Mouse (Mus musculus) heart, embryonic 11.5 days (tissue): Measurements from ENCODE around the gene Sla2. TPM values are rescaled to one million over a fixed set of nuclear protein-coding genes. Genes with fewer than 3 reads are reported as not detected.

Experiments
- ATAC-seq: fragments of 200-750 bp; cut with Nextera tagmentation; replicated peaks from 2 replicates; pipeline ENCODE4 v1.8.0; 2017; ENCODE audit warnings: moderate library complexity; ENCODE audit not compliant: insufficient number of reproducible peaks, low FRiP score, low TSS enrichment
- H3K27ac ChIP-seq: fragments of 300-500 bp; sonication (generic); 2 replicates; pipeline ENCODE4 v1.5.1; 2014; ENCODE audit warnings: mild to moderate bottlenecking, low read depth, low read length
- H3K27me3 ChIP-seq: fragments of 300-500 bp; sonication (generic); 2 replicates; pipeline ENCODE4 v1.6.1; 2014; ENCODE audit warnings: mild to moderate bottlenecking, low read length, mixed read lengths; ENCODE audit not compliant: control insufficient read depth, insufficient read depth
- H3K36me3 ChIP-seq: fragments of 300-500 bp; sonication (generic); 2 replicates; pipeline ENCODE4 v1.6.1; 2014; ENCODE audit warnings: mild to moderate bottlenecking, low read length, moderate library complexity, mixed read lengths; ENCODE audit not compliant: control insufficient read depth, insufficient read depth
- H3K4me1 ChIP-seq: fragments of 300-500 bp; sonication (generic); 2 replicates; pipeline ENCODE4 v1.6.1; 2014; ENCODE audit warnings: low read length; ENCODE audit not compliant: control insufficient read depth, insufficient read depth
- H3K4me2 ChIP-seq: fragments of 300-500 bp; sonication (generic); 2 replicates; pipeline ENCODE4 v1.6.1; 2014; ENCODE audit warnings: mild to moderate bottlenecking, moderate library complexity
- H3K4me3 ChIP-seq: fragments of 300-500 bp; sonication (generic); 2 replicates; pipeline ENCODE4 v1.5.1; 2014; ENCODE audit warnings: low read depth, low read length
- H3K9ac ChIP-seq: fragments of 300-500 bp; sonication (generic); 2 replicates; pipeline ENCODE4 v1.6.1; 2014; ENCODE audit warnings: mild to moderate bottlenecking, low read depth, low read length, moderate library complexity
- H3K9me3 ChIP-seq: fragments of 300-500 bp; sonication (generic); replicated peaks from 2 replicates; pipeline ENCODE4 v1.6.1; 2016; ENCODE audit warnings: low read length; ENCODE audit not compliant: control insufficient read depth
- WGBS: fragments of 180-500 bp; shearing (Covaris S2); extraction: QIAGEN DNeasy Blood & Tissue Kit; methylation state at CpG from one replicate; pipeline ENCODE4 v1.1.7; 2014; ENCODE audit not compliant: insufficient replicate concordance; 5-methylcytosine and 5-hydroxymethylcytosine counted together
- polyA plus RNA-seq: library from polyadenylated mRNA; unstranded; fragments of >200 nt; fragmentation: Nextera tagmentation; extraction: Ambion mirVana; gene quantifications from 2 replicates; pipeline ENCODE4 v1.2.1, GENCODE M21; 2014

The Sla2 gene
- polyA plus RNA-seq, 1 experiment from 2014 or later, result 1.1 TPM

DNA sequence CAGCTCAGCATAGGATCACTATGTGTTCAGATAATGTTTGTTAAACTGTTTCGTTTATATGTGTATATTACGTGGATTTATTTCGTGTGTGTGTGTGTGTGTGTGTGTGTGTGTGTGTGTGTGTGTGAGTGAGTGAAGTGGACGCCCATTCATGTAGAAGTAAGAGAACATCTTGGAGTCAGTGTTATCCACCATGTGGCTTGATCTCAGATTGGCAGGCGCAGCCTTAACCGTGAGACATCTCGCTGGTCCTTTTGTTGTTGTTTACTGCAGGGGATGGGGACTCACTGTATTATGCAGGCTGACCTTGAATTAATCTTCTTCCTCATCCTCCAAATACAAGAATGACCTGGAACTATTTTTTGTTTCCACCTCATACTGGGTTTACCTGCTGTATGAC is 17.4 kb downstream of the Sla2 start:
- no peak for ATAC-seq
- no peaks in the 10 kb centered on the region for H3K9me3 ChIP-seq
- no peak overlapping the region for H3K4me3 ChIP-seq
- WGBS, result 89% methylated on average over 7 of the region's 7 CpGs
- no peak overlapping the region for H3K9ac ChIP-seq
- peaks cover 23% of the 10 kb centered on the region for H3K36me3 ChIP-seq
- H3K4me1 ChIP-seq, result peaks cover 6% of the 10 kb centered on the region; the same call in 1 of the 2 replicates
- H3K27ac ChIP-seq, result no peak overlapping the region
- H3K27me3 ChIP-seq, result no peaks in the 10 kb centered on the region
- H3K4me2 ChIP-seq, result no peak overlapping the region

DNA sequence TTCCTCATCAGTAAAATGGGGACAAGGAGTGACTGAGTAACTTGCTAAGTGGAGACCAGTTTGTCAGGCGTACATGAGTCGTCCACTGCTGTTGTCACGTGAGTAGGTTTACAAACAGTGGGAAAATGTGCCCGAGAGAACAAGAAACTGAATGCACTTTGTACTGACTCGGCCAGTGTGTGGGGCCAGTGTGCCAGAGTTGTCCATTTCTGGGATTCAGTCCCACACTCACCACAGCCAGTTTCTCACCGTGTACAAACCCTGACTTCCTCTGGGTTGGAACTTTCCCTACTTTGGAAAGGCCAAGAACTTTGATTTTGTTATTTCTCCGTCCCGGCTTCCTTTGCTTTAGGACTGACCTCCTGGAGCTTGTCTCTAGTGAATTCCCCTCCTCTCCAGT is 18.0 kb downstream of the Sla2 start:
- Histone ChIP-seq H3K9me3 (no peaks in the 10 kb centered on the region), H3K9ac (no peak overlapping the region), H3K36me3 (peaks cover 18% of the 10 kb centered on the region), H3K4me1 (peaks cover 11% of the 10 kb centered on the region; the same call in 1 of the 2 replicates), H3K4me3 (no peak overlapping the region), H3K27ac (no peak overlapping the region), H3K4me2 (no peak overlapping the region), H3K27me3 (no peaks in the 10 kb centered on the region)
- no peak for ATAC-seq
- 83% methylated on average over 8 of the region's 8 CpGs for WGBS

DNA sequence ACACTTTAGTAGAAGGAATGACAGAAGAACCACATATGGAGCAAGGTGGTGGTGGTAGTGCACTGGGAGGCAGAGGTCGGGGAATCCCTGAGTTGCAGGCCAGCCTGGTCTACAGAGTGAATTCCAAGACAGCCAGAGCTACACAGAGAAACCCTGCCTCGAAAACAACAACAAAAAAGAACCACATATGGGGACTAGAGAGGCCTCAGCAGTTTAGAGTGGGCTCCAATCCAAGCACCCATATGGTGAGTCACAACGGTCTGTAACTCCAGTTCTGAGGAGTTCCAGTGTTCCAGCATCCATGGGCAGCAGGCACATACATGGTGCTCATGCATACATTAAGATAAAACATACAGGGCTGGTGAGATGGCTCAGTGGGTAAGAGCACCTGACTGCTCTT is 22.5 kb downstream of the Sla2 start:
- Histone ChIP-seq H3K9ac (peak overlapping the region; percentile 93; the same call in 1 of the 2 replicates), H3K4me3 (peak overlapping the region; percentile 73), H3K27ac (peak overlapping the region; percentile 93; the same call in 1 of the 2 replicates), H3K4me1 (peaks cover 6% of the 10 kb centered on the region; the same call in 1 of the 2 replicates), H3K36me3 (peaks cover 13% of the 10 kb centered on the region; the same call in 1 of the 2 replicates), H3K9me3 (no peaks in the 10 kb centered on the region), H3K27me3 (no peaks in the 10 kb centered on the region), H3K4me2 (peak overlapping the region; percentile 76)
- 82% methylated on average over 3 of the region's 3 CpGs for WGBS
- ATAC-seq, result no peak

DNA sequence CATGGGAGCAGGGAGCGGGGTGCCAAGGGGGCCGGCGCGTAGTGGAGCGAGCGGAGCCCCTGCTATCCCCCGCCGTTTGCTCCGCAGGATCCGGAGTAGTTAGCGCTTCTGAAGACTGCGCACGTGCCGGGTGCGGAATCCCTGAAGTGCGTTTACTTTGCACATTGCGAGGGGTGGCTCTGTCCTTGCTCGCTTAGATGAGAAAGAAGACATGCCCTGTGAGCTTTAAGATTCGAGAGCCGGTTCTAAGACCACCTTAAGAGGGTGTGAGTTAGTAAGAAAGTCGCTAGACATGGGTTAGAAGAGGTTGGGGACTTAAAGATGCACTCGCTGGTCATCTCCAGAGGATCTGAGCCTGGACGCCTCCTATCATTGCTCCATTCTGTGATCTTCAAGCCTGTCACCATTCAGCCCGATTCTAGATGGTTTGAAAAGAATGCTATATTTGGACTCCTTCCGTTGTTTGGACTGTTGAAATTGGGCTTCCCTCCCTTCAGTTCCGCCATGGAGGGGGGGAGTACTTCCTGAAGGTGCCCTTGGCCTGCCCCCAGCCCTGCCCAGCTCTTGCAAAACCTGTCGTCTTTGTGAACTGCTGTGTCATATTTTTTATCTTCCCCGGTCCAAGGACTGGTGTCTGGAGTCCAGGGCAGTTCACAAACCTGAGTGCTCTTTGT is 23.4 kb downstream of the Sla2 start:
- Histone ChIP-seq H3K4me3 (peak overlapping the region; percentile 73), H3K4me2 (peak overlapping the region; percentile 76), H3K36me3 (peaks cover 7% of the 10 kb centered on the region; the same call in 1 of the 2 replicates), H3K9ac (peak overlapping the region; percentile 93), H3K4me1 (peaks cover 6% of the 10 kb centered on the region; the same call in 1 of the 2 replicates), H3K27me3 (no peaks in the 10 kb centered on the region), H3K9me3 (no peaks in the 10 kb centered on the region), H3K27ac (peak overlapping the region; percentile 93)
- under 1% methylated on average over 28 of the region's 28 CpGs for WGBS
- 0 out of 2 replicates have a peak, but pooled peaks have one; percentile 20 for ATAC-seq

DNA sequence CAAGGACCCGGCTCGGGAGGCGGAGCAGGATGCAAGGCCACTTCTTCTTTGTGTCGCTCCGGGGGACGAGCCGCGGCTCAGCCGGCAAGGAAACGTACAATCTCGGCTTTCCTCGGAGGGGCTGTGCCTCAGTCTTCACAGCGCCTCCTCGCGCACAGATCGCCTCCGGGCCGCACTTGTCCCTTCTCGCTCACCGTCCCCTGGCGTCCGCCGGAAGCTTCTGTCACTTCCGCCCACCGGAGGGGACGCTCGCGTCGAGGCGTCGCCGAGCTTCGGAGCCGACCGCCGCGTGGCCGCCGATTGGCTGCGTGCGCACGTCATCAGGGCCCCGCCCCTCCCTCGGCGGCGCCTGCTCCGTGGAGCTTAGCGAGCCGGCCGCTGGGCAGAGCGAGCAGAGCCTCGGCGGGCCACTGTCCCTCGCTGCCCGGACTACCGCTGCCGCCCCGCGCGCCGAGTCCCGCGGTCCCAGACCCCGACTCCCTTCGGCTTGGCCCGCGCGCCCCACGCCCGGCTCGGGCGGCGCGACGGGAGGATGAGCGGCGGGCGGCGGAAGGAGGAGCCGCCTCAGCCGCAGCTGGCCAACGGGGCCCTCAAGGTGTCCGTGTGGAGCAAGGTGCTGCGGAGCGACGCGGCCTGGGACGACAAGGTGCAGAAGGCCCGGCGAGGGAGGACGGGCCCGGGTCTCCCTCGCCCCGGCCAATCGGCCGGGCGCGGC is 24.1 kb downstream of the Sla2 start, which contains the start of gene Rab5if:
Gene Rab5if, plus strand, starts transcription at position 357 of the 715 bp plus-strand sequence.
- peak within 1 kb of the TSS; percentile 76 for H3K4me2 ChIP-seq
- peak within 1 kb of the TSS; percentile 93 for H3K9ac ChIP-seq
- no peaks in the 10 kb centered on the region for H3K27me3 ChIP-seq
- H3K9me3 ChIP-seq, result no peaks in the 10 kb centered on the region
- peak within 1 kb of the TSS; percentile 93 for H3K27ac ChIP-seq
- 0 out of 2 replicates have a peak, but pooled peaks cover 10% of the 10 kb centered on the region for H3K36me3 ChIP-seq
- peaks cover 9% of the 10 kb centered on the region; the same call in 1 of the 2 replicates for H3K4me1 ChIP-seq
- ATAC-seq, result peak; percentile 95
- WGBS, result under 1% methylated on average over 83 of the region's 98 CpGs
- H3K4me3 ChIP-seq, result peak within 1 kb of the TSS; percentile 73

DNA sequence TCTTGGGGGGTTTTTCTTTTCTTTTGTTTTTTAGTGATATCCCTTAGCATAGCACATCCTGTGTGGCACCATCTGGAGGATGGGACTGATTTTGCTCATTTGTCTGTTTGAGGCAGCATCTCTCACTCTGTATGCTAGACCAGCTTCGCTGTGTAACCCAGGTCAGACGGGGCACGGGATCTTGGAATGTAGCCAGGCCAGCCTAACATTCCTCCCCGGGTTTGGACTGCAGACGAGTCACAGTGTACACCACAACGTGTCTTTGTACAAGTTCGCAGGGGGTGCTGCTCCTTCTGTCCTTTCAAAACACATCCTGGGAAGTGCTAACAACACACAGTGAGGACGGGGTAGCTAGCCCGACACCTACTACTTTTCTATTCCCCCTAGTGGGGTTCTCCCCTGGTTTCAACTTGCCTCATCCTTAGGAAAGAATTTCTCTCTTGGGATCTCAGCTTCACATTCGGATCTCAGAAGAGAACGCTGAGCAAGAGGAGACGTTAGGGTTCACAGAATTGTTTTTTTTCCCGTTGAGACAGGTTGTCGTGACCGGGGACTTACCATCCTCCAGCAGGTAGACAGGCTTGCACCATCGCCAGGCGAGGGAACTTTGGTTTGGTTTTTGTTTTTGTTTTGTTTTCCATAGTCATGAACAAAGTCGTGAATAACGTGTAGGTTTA is 24.8 kb downstream of the Sla2 start:
- Histone ChIP-seq H3K4me3 (peak overlapping the region; percentile 73), H3K9ac (peak overlapping the region; percentile 84), H3K4me2 (peak overlapping the region; percentile 76), H3K27me3 (no peaks in the 10 kb centered on the region), H3K36me3 (0 out of 2 replicates have a peak, but pooled peaks cover 10% of the 10 kb centered on the region), H3K27ac (peak overlapping the region; percentile 93), H3K4me1 (peaks cover 13% of the 10 kb centered on the region; the same call in 1 of the 2 replicates), H3K9me3 (no peaks in the 10 kb centered on the region)
- no peak for ATAC-seq
- WGBS, result under 1% methylated on average over 19 of the region's 19 CpGs

DNA sequence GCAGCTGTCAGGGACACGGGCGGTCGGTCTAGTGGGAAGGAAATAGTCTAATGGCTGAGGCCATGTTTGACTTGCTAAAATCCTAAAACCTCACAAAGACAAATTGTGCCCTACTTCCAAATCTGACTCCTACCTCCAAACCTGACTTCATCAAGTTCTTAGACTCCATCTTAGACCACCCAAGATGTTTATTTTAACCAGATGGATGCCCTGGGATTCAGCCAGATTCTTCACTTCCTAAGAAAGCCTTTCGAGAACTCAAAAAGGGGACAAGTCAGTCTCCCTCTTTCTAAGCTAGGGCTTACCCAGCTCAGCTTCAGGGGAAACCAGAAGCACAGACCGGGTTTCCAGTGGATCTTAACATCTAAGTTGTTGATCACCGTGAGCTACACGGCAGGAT is 28.3 kb downstream of the Sla2 start:
- H3K4me1 ChIP-seq, result peaks cover 13% of the 10 kb centered on the region; the same call in 1 of the 2 replicates
- H3K27ac ChIP-seq, result no peak overlapping the region
- no peaks in the 10 kb centered on the region for H3K9me3 ChIP-seq
- H3K36me3 ChIP-seq, result peaks cover 7% of the 10 kb centered on the region; the same call in 1 of the 2 replicates
- no peaks in the 10 kb centered on the region for H3K27me3 ChIP-seq
- 84% methylated on average over 7 of the region's 7 CpGs for WGBS
- H3K9ac ChIP-seq, result no peak overlapping the region
- H3K4me2 ChIP-seq, result no peak overlapping the region
- H3K4me3 ChIP-seq, result no peak overlapping the region
- no peak for ATAC-seq

DNA sequence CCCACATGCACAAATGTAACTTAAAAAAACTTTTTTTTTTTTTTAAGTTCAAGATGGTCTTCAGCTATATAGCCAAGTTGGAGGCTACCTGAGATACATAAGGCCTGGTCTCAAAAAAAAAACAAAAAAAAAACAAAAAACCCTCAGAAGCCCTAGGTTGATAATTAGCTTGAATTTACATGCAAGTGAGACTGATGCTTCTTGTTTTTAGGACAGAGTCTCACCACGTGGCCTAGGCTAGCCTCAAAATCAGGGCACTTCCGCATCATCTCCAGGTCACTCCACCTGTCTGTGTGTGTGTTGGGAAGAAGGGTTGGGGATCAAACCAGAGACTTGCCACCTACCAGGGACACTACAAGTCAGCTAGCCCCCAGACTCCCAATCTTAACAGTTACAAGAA is 29.2 kb downstream of the Sla2 start, which contains the start of gene 4930518I15Rik:
Gene 4930518I15Rik, minus strand, starts transcription at position 112 of the 400 bp plus-strand sequence.
- H3K27me3 ChIP-seq, result no peaks in the 10 kb centered on the region
- H3K9ac ChIP-seq, result no peak within 1 kb of the TSS
- ATAC-seq, result no peak
- 84% methylated on average over 2 of the region's 2 CpGs for WGBS
- H3K27ac ChIP-seq, result no peak within 1 kb of the TSS; the same call in 1 of the 2 replicates
- no peak within 1 kb of the TSS for H3K4me3 ChIP-seq
- no peaks in the 10 kb centered on the region for H3K9me3 ChIP-seq
- peaks cover 13% of the 10 kb centered on the region; the same call in 1 of the 2 replicates for H3K4me1 ChIP-seq
- H3K36me3 ChIP-seq, result peaks cover 7% of the 10 kb centered on the region; the same call in 1 of the 2 replicates
- H3K4me2 ChIP-seq, result peak within 1 kb of the TSS; percentile 49
